Mouse (Mus musculus) frontal cortex, postnatal 36 days (tissue): ENCODE data around the gene Gm17509.
A peak's percentile ranks its signal among the peaks of the same experiment; 100 is the strongest.

Experiments
- DNase-seq, 2 experiments: peaks; one replicate each; pipeline ENCODE4 v3.0.0; 2022; ENCODE audit warnings: low spot score in 2 of 2

Gene Gm17509

DNA sequence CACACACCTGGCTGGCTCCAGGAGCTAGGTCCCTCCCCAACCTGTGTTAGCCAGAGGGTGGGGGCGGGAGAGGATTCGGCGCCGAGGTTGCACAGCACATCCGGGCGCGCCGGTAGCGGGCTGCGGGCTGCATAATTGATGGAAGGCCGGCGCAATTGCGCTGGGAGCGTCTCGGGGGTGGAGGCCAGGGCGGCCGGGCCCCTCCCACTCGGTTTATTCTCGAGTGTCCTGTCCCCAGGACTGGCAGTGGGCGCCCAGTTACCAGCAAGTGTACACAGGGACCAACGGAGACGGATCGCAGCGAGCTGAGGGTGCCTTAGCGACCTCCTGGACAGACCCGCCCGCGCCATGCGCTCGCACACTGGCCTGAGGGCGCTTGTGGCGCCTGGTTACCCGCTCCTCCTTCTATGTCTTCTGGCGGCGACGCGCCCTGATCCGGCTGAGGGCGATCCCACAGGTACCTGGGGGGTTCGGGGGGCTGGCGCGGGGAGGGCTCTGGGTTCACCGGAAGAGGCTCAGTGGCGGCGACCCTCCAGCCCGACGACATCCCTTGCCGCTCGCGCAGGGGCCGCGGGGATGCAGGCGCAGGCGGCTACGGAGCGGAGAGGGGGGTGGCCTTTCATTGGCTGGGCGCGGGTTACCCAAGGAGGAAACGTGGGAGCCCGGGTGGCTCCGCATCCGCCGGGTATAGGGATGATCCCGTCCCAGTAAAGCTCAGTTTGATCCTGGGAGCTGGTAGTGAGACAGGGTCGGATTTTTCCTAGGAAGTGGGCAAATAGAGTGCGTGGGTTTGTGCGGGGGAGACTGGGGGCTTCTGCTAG is at the start of gene Gm17509:
Gene Gm17509 (minus strand): TSS at position 575 of the 821 bp plus-strand sequence.
- DNase-seq: peak; percentile 65 to 68

GRCm38 (mm10) chr13:117267963-117268362 is 47.1 kb upstream of the Gm17509 start:
- DNase-seq: no peak

DNA sequence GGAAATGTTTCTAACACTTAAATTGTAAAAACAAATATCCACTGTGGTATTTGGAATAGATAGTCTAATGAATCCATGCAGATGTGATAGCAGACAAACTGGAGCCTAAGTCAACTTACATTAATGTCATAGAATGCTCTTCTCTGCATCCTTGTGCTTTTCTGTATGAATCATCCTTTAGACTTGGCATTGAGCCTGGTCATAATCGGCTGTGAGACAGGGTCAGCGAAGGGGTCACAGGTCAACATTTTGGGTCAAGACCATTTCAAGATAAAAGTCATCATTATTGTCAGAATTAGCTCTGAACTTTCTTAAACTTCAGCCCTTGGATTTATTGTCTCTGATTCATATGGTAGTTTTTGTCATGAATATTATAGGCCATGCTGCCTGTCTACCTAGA is 45.3 kb upstream of the Gm17509 start:
- DNase-seq: no peak

DNA sequence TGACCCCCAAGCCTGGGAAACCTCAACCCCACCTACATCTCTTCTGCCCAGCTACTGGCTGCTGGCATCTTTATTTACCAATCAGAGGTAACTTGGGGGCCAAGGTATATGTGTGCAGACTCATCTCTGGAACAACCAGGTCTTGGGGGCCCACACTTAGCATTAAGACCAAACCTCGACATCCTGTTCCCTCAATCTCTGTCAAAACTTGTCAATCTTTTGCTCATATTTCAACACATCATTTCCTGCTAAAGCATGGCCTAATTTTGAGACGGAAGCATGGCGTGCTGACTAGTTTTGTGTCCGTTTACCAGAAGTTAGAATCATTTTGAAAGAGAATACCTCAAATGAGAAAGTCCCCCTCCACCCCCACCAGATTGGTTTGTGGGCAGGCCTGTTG is 39.8 kb upstream of the Gm17509 start:
- DNase-seq: no peak

- DNase-seq: no peak
Measured at GRCm38 (mm10) chr13:117242621-117243020, 21.7 kb upstream of the Gm17509 start.

DNA sequence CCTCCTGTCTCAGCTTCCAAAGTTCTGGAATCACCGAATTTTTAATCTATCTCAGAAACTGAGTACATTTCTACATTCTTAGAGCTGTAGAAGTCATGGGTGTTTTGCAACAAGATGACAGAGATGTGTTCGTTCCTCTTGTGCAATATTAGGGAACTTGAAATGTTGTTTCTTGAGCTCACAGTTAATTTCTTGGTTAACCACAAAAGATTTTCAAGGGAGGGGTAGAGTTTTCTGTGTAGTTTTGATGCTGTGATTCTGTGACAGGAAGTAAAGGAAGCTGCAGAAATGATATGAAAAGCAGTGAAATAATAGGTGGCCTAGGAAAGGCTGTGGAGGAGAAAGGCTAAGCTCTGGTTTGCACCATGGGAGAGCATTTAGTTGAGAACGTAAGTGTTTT is 21.2 kb upstream of the Gm17509 start:
- DNase-seq: no peak

DNA sequence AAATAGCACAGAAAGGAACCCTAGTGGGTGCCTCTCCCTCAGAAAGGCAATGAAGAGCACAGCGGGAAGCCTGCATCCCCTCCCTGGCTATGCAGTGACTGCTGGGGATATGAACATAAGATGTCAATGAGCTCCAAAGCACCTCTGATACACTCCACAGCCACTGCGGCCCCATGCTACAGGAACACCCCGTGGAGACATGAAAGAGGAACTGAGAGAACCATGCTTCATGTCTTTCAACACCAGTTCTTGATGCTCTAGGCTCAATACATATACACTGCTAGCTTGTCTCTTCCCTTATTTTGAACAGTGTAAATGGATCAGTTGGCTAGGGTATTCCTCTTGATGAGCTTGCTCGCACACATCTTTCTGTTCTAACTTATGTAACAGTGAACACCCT is 16.2 kb upstream of the Gm17509 start:
- no peak for DNase-seq

- peak in 1 of 2 experiments; percentile 15 for DNase-seq
Measured at GRCm38 (mm10) chr13:117235530-117236212, 14.8 kb upstream of the Gm17509 start.

DNA sequence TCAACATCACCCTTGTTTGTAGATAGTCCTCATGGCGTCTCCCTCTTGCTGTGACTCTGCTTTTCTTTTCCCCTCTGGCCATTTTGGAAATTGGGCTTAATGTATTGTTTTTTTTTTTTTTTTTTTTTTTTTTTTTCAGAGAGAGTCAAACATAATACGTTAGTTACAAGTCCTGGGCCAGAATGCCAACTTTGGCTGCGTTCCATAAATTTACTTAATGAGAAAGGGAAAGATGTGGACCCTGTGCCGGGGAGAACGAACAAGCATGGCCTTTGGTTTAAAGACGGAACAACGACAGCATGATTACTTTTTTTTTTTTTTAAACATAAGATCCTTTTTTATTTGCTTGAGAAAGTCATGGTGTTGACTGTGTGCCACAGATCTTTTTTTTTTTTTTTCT is 13.6 kb upstream of the Gm17509 start:
- DNase-seq: no peak

GRCm38 (mm10) chr13:117233808-117234207 is 12.9 kb upstream of the Gm17509 start:
- no peak for DNase-seq

DNA sequence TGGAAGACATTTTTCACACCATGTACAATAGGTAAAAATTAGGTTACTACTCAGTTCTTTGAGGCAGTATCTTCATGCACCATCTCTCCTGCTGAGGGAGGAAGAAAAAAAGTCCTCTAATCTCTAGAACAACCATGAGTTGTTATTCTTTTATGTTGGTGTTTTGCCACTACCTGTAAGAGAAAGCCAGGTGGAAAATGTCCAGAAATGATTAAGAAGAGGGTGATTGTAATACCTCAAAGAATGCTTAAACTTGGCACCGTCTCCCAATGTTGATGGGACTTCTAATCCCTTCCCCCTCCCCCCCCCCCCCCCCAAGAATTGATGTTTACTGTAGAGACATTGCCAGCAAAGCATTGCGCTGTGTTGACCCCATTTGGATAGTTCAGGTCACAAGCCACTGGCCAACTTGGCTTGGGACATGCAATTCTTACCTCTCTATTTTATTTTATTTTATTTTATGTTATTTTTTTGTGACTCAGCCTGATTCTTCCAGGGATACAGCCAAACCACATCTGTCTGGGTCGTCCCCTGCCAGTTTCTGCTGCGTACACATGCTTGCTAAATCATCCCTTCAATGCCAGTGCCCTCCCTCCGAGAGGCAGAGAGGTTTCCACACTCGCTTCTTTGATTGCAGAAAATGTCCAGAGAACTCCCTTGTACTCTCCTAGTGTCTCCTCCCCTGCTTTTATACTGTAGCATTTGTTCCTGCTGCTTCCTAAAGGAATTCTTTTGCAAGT is 9.7 kb upstream of the Gm17509 start:
- DNase-seq: no peak

GRCm38 (mm10) chr13:117225561-117225960 is 4.7 kb upstream of the Gm17509 start:
- DNase-seq: no peak

DNA sequence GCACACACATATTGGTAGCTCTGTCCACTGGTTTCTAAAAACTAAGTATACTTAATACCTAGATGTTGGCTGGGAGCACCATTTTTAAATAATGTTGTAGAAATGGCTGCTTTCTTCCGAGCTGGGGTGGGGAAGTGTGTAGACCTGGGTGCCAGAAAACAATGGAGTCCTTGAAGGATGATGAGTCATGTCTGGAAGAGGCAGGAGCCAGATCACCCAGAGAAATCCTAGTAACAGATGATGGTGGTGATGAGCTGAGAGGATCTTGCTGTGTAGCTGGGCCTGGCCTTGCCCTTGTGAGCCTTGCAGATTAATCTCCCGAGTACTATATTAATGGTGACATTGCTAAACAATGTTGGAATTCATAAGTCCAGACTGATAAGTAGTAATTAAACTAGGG is 4.0 kb upstream of the Gm17509 start:
- DNase-seq: no peak

DNA sequence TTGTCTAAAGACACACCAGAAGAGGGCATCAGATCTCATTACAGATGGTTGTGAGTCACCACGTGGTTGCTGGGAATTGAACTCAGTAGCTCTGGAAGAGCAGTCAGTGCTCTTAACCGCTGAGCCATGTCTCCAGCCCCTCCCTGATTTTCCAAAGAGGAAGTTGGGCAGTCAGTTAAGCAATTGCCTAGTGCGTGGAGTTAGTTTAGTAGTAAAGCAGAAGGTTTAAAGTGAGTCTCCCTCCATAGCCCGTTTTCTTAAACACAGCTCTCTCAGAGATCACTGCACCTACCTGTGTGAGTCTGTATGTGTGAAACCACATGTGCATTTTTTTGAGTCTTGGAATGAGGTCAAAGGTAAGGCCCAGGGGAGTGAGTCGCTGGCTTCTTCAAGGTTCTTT is 2.2 kb upstream of the Gm17509 start:
- no peak for DNase-seq

- DNase-seq: no peak
Measured at GRCm38 (mm10) chr13:117219871-117220500, 889 bp downstream of the Gm17509 start.

DNA sequence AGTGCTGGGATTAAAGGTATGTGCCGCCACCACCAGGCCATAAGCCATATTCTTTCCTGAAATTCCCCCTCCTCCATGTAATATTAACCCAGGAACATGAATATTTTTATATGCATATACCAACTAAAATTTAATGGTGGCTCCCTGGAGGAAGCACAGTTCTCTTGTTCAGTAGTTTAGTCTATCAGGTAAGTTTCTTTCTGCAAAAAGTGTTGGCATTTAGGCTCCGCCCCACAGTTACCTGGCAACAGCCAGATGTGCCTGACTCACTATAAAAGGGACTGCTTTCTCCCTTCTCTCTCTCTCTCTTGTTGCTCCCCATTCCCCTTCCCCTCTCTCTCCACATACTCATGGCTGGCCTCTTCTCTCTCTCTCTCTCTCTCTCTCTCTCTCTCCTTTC is 2.8 kb downstream of the Gm17509 start:
- DNase-seq: no peak

DNA sequence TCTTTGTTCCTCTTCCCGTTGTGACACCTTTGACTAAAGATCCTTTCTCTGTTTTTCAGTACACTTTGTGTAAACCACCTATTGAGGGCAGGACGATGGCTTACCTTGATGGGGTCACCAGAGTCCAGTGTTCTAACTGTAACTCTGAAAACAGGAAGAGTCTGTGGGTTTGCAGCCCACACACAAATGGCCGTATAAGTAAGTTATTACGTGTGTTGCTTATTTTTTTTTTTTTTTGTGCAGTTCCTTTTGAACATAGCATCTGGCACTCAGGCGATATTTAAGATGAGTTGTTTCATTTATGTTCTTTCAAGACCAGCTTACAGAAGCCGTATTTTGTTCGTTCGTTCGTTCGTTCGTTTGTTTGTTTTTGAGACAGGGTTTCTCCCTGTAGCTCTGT is 3.3 kb downstream of the Gm17509 start:
- no peak for DNase-seq

GRCm38 (mm10) chr13:117216752-117217363 is 4.0 kb downstream of the Gm17509 start:
- no peak for DNase-seq

GRCm38 (mm10) chr13:117216126-117216525 is 4.7 kb downstream of the Gm17509 start:
- DNase-seq: no peak

GRCm38 (mm10) chr13:117215481-117215880 is 5.4 kb downstream of the Gm17509 start:
- no peak for DNase-seq

- no peak for DNase-seq
Measured at GRCm38 (mm10) chr13:117211386-117211875, 9.4 kb downstream of the Gm17509 start.
